Mouse (Mus musculus): ENCODE results near the gene 4933405L10Rik.
A peak's percentile ranks its signal among the peaks of the same experiment; 100 is the strongest.

4933405L10Rik gene

GRCm38 (mm10) chr8:105700966-105701824, 6.3 kb upstream of the 4933405L10Rik start, which contains the start of the genes Acd and Pard6a:
TSS of gene Acd (minus strand) at chr8:105701102.
TSS of gene Pard6a (plus strand) at chr8:105701148.
- DNase-seq = peak; percentile 97

GRCm38 (mm10) chr8:105702001-105702401, 5.5 kb upstream of the 4933405L10Rik start:
- no peak for DNase-seq

- DNase-seq = no peak
These were observed 4.6 kb upstream of the 4933405L10Rik start for GRCm38 (mm10) chr8:105702731-105703415.

GRCm38 (mm10) chr8:105704146-105704812, 3.2 kb upstream of the 4933405L10Rik start:
- peak; percentile 27 for DNase-seq

- DNase-seq = no peak
These were observed 2.5 kb upstream of the 4933405L10Rik start for GRCm38 (mm10) chr8:105704955-105705354.

GRCm38 (mm10) chr8:105706426-105706825, 1.0 kb upstream of the 4933405L10Rik start:
- DNase-seq = no peak

- no peak for DNase-seq
These were observed 1.2 kb downstream of the 4933405L10Rik start for GRCm38 (mm10) chr8:105708675-105709074.

- no peak for DNase-seq
These were observed 1.9 kb downstream of the 4933405L10Rik start for GRCm38 (mm10) chr8:105709317-105709716.

- no peak for DNase-seq
These were observed 4.8 kb downstream of the 4933405L10Rik start for GRCm38 (mm10) chr8:105712286-105712685.

GRCm38 (mm10) chr8:105714139-105714538, 6.7 kb downstream of the 4933405L10Rik start:
- peak; percentile 92 for DNase-seq

GRCm38 (mm10) chr8:105715042-105715441, 7.6 kb downstream of the 4933405L10Rik start:
- no peak for DNase-seq

GRCm38 (mm10) chr8:105716302-105716945, 9.0 kb downstream of the 4933405L10Rik start:
- DNase-seq = no peak

GRCm38 (mm10) chr8:105719637-105720036, 12.2 kb downstream of the 4933405L10Rik start:
- no peak for DNase-seq

GRCm38 (mm10) chr8:105722861-105723260, 15.4 kb downstream of the 4933405L10Rik start:
- DNase-seq = no peak

GRCm38 (mm10) chr8:105725726-105726125, 18.3 kb downstream of the 4933405L10Rik start:
- DNase-seq = no peak

GRCm38 (mm10) chr8:105727397-105728124, 20.1 kb downstream of the 4933405L10Rik start:
- no peak for DNase-seq

GRCm38 (mm10) chr8:105732186-105732585, 24.7 kb downstream of the 4933405L10Rik start:
- no peak for DNase-seq

GRCm38 (mm10) chr8:105739216-105739615, 31.8 kb downstream of the 4933405L10Rik start:
- no peak for DNase-seq

GRCm38 (mm10) chr8:105743301-105743700, 35.8 kb downstream of the 4933405L10Rik start:
- peak; percentile 14 for DNase-seq

- DNase-seq = peak; percentile 60
These were observed 43.2 kb downstream of the 4933405L10Rik start for GRCm38 (mm10) chr8:105750606-105751005.

GRCm38 (mm10) chr8:105753916-105754315, 46.5 kb downstream of the 4933405L10Rik start:
- no peak for DNase-seq

- DNase-seq = no peak
These were observed 47.2 kb downstream of the 4933405L10Rik start for GRCm38 (mm10) chr8:105754688-105755087.

Data from retina, postnatal 1 day (tissue).